Mouse (Mus musculus) limb, embryonic 15.5 days (tissue): ENCODE data around the gene Mdk. TPM values are rescaled to one million over a fixed set of nuclear protein-coding genes. Genes with fewer than 3 reads are reported as not detected.
A peak's percentile ranks its signal among the peaks of the same experiment; 100 is the strongest.

Experiments used
- ATAC-seq: fragments of 200-750 bp; cut with Nextera tagmentation; 2 replicates; pipeline ENCODE4 v1.8.0; 2017; ENCODE audit warnings: low read depth, moderate TSS enrichment; ENCODE audit not compliant: insufficient number of reproducible peaks, low FRiP score, low TSS enrichment
- H3K27ac ChIP-seq: fragments of 300-500 bp; sonication (generic); 2 replicates; pipeline ENCODE4 v1.5.1; 2015; ENCODE audit warnings: moderate library complexity, mild to moderate bottlenecking, inconsistent platforms
- H3K27me3 ChIP-seq: fragments of 300-500 bp; sonication (generic); 2 replicates; pipeline ENCODE4 v1.6.1; 2015; ENCODE audit warnings: inconsistent platforms
- H3K36me3 ChIP-seq: fragments of 300-500 bp; sonication (generic); 2 replicates; pipeline ENCODE4 v1.6.1; 2015; ENCODE audit warnings: inconsistent platforms
- H3K4me1 ChIP-seq: fragments of 300-500 bp; sonication (generic); 2 replicates; pipeline ENCODE4 v1.6.1; 2015; ENCODE audit warnings: inconsistent platforms
- H3K4me2 ChIP-seq: fragments of 300-500 bp; sonication (generic); 2 replicates; pipeline ENCODE4 v1.6.1; 2015; ENCODE audit warnings: mild to moderate bottlenecking, inconsistent platforms
- H3K4me3 ChIP-seq: fragments of 300-500 bp; sonication (generic); 2 replicates; pipeline ENCODE4 v1.5.1; 2015; ENCODE audit warnings: mild to moderate bottlenecking, inconsistent platforms
- H3K9ac ChIP-seq: fragments of 300-500 bp; sonication (generic); 2 replicates; pipeline ENCODE4 v1.6.1; 2015; ENCODE audit warnings: inconsistent platforms
- H3K9me3 ChIP-seq: fragments of 300-500 bp; sonication (generic); 2 replicates; pipeline ENCODE4 v1.6.1; 2016; ENCODE audit warnings: inconsistent platforms
- WGBS: fragments of 180-500 bp; shearing (Covaris S2); methylation state at CpG from one replicate; pipeline ENCODE4 v1.1.7; 2015; 5-methylcytosine and 5-hydroxymethylcytosine counted together
- polyA plus RNA-seq: library from polyadenylated mRNA; unstranded; fragments of >200 nt; fragmentation: Nextera tagmentation; extraction: Ambion mirVana; gene quantifications from 2 replicates; pipeline ENCODE4 v1.2.1, GENCODE M21; 2015

Gene Mdk
- polyA plus RNA-seq, 1 experiment from 2014 or later, result 1,046 TPM

GRCm38 (mm10) chr2:91917096-91917495 is 15.0 kb downstream of the Mdk start:
- Histone ChIP-seq H3K4me2 (no peak overlapping the region), H3K9me3 (no peaks in the 10 kb centered on the region), H3K4me1 (peaks cover 12% of the 10 kb centered on the region), H3K4me3 (no peak overlapping the region), H3K27ac (no peak overlapping the region), H3K9ac (no peak overlapping the region), H3K36me3 (peaks cover 68% of the 10 kb centered on the region), H3K27me3 (peaks cover 19% of the 10 kb centered on the region)
- 88% methylated on average over 7 of the region's 7 CpGs for WGBS
- ATAC-seq, result no peak

GRCm38 (mm10) chr2:91916346-91916977 is 15.6 kb downstream of the Mdk start:
- H3K27me3 ChIP-seq, result peaks cover 13% of the 10 kb centered on the region
- peaks cover 74% of the 10 kb centered on the region for H3K36me3 ChIP-seq
- H3K9ac ChIP-seq, result no peak overlapping the region
- H3K4me2 ChIP-seq, result no peak overlapping the region
- 91% methylated on average over 7 of the region's 7 CpGs for WGBS
- no peaks in the 10 kb centered on the region for H3K9me3 ChIP-seq
- ATAC-seq, result no peak
- no peak overlapping the region for H3K4me3 ChIP-seq
- no peak overlapping the region for H3K27ac ChIP-seq
- H3K4me1 ChIP-seq, result peaks cover 5% of the 10 kb centered on the region

GRCm38 (mm10) chr2:91913328-91914110 is 18.6 kb downstream of the Mdk start:
- no peaks in the 10 kb centered on the region for H3K4me1 ChIP-seq
- no peak overlapping the region for H3K4me3 ChIP-seq
- no peak overlapping the region for H3K4me2 ChIP-seq
- H3K36me3 ChIP-seq, result peaks cover 88% of the 10 kb centered on the region
- ATAC-seq, result no peak
- no peak overlapping the region for H3K9ac ChIP-seq
- H3K9me3 ChIP-seq, result no peaks in the 10 kb centered on the region
- no peak overlapping the region for H3K27ac ChIP-seq
- 84% methylated on average over 7 of the region's 7 CpGs for WGBS
- no peaks in the 10 kb centered on the region for H3K27me3 ChIP-seq

GRCm38 (mm10) chr2:91912616-91913015 is 19.5 kb downstream of the Mdk start:
- no peak overlapping the region for H3K9ac ChIP-seq
- 68% methylated on average over 3 of the region's 3 CpGs for WGBS
- ATAC-seq, result no peak
- no peak overlapping the region for H3K4me2 ChIP-seq
- no peaks in the 10 kb centered on the region for H3K9me3 ChIP-seq
- H3K4me1 ChIP-seq, result no peaks in the 10 kb centered on the region
- no peaks in the 10 kb centered on the region for H3K27me3 ChIP-seq
- H3K27ac ChIP-seq, result no peak overlapping the region
- no peak overlapping the region for H3K4me3 ChIP-seq
- H3K36me3 ChIP-seq, result peaks cover 79% of the 10 kb centered on the region

- no peaks in the 10 kb centered on the region for H3K27me3 ChIP-seq
- H3K4me3 ChIP-seq, result no peak overlapping the region
- H3K4me2 ChIP-seq, result no peak overlapping the region
- H3K36me3 ChIP-seq, result peaks cover 33% of the 10 kb centered on the region
- H3K27ac ChIP-seq, result 0 out of 2 replicates have a peak overlapping the region, but pooled peaks have one; percentile 61
- H3K4me1 ChIP-seq, result no peaks in the 10 kb centered on the region
- WGBS, result 85% methylated on average over 2 of the region's 2 CpGs
- ATAC-seq, result no peak
- H3K9me3 ChIP-seq, result no peaks in the 10 kb centered on the region
- H3K9ac ChIP-seq, result no peak overlapping the region
Measured at GRCm38 (mm10) chr2:91906141-91906540, 26.0 kb downstream of the Mdk start.

GRCm38 (mm10) chr2:91904618-91905307 is 27.3 kb downstream of the Mdk start:
- H3K9ac ChIP-seq, result no peak overlapping the region
- H3K9me3 ChIP-seq, result no peaks in the 10 kb centered on the region
- no peak overlapping the region for H3K4me2 ChIP-seq
- ATAC-seq, result no peak
- no peaks in the 10 kb centered on the region for H3K27me3 ChIP-seq
- peak overlapping the region; percentile 61 for H3K27ac ChIP-seq
- WGBS, result 63% methylated on average over 5 of the region's 5 CpGs
- H3K4me1 ChIP-seq, result no peaks in the 10 kb centered on the region
- peaks cover 33% of the 10 kb centered on the region for H3K36me3 ChIP-seq
- H3K4me3 ChIP-seq, result no peak overlapping the region

GRCm38 (mm10) chr2:91903171-91903925 is 28.7 kb downstream of the Mdk start:
- Histone ChIP-seq H3K4me1 (no peaks in the 10 kb centered on the region), H3K27ac (no peak overlapping the region), H3K27me3 (no peaks in the 10 kb centered on the region), H3K36me3 (peaks cover 30% of the 10 kb centered on the region), H3K9ac (no peak overlapping the region), H3K4me3 (no peak overlapping the region), H3K4me2 (no peak overlapping the region), H3K9me3 (no peaks in the 10 kb centered on the region)
- ATAC-seq, result no peak
- 88% methylated on average over 3 of the region's 3 CpGs for WGBS

- Histone ChIP-seq H3K4me2 (no peak overlapping the region), H3K27ac (no peak overlapping the region), H3K4me1 (no peaks in the 10 kb centered on the region), H3K9me3 (no peaks in the 10 kb centered on the region), H3K4me3 (no peak overlapping the region), H3K36me3 (peaks cover 30% of the 10 kb centered on the region), H3K27me3 (no peaks in the 10 kb centered on the region), H3K9ac (no peak overlapping the region)
- no peak for ATAC-seq
- WGBS, result 69% methylated on average over 5 of the region's 5 CpGs
Measured at GRCm38 (mm10) chr2:91902336-91902735, 29.8 kb downstream of the Mdk start.

- Histone ChIP-seq H3K27me3 (no peaks in the 10 kb centered on the region), H3K4me3 (no peak overlapping the region), H3K4me1 (no peaks in the 10 kb centered on the region), H3K27ac (no peak overlapping the region), H3K4me2 (no peak overlapping the region), H3K9me3 (no peaks in the 10 kb centered on the region), H3K9ac (no peak overlapping the region), H3K36me3 (peaks cover 29% of the 10 kb centered on the region)
- no peak for ATAC-seq
- WGBS, result 91% methylated on average over 8 of the region's 8 CpGs
Measured at GRCm38 (mm10) chr2:91900431-91900830, 31.7 kb downstream of the Mdk start.

- WGBS, result 86% methylated on average over 3 of the region's 3 CpGs
- Histone ChIP-seq H3K27me3 (no peaks in the 10 kb centered on the region), H3K4me3 (no peak overlapping the region), H3K4me1 (no peaks in the 10 kb centered on the region), H3K4me2 (no peak overlapping the region), H3K9ac (no peak overlapping the region), H3K9me3 (no peaks in the 10 kb centered on the region), H3K36me3 (peaks cover 24% of the 10 kb centered on the region), H3K27ac (no peak overlapping the region)
- ATAC-seq, result no peak
Measured at GRCm38 (mm10) chr2:91899141-91899540, 33.0 kb downstream of the Mdk start.

- H3K4me2 ChIP-seq, result no peak overlapping the region
- no peak overlapping the region for H3K9ac ChIP-seq
- H3K27me3 ChIP-seq, result no peaks in the 10 kb centered on the region
- H3K9me3 ChIP-seq, result no peaks in the 10 kb centered on the region
- no peak overlapping the region for H3K4me3 ChIP-seq
- H3K27ac ChIP-seq, result no peak overlapping the region
- no peaks in the 10 kb centered on the region for H3K4me1 ChIP-seq
- ATAC-seq, result no peak
- H3K36me3 ChIP-seq, result peaks cover 27% of the 10 kb centered on the region
Measured at GRCm38 (mm10) chr2:91897968-91898367, 34.1 kb downstream of the Mdk start.
